Mouse (Mus musculus) kidney, postnatal 36 days (tissue): ENCODE data around the gene Cbfa2t2.
A peak's percentile ranks its signal among the peaks of the same experiment; 100 is the strongest.

Source experiments
- DNase-seq, 2 experiments: peaks; one replicate each; pipeline ENCODE4 v3.0.0; 2021 to 2022; ENCODE audit warnings: mixed read lengths in 2 of 2

Gene Cbfa2t2

DNA sequence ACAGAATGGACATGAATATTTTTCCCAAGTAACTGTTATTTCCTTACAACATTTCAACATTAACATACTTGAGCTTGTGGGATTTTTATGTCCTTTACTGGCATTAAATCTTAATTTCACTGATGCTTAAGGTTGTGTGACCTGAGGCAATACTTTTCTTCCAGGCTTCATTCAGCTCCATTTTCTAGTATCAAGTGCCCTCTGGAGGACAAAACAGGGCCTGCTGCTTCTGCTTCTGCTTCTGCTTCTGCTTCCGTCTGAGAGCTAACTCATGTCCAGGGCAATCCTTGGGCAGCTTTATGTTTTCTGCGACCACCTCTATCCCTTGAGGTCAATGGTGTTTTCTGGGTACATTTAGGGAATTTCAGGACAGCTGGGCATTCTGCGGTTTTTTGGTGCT lies 103.4 kb downstream of the Cbfa2t2 start:
- DNase-seq, result peak; percentile 28 to 68

DNA sequence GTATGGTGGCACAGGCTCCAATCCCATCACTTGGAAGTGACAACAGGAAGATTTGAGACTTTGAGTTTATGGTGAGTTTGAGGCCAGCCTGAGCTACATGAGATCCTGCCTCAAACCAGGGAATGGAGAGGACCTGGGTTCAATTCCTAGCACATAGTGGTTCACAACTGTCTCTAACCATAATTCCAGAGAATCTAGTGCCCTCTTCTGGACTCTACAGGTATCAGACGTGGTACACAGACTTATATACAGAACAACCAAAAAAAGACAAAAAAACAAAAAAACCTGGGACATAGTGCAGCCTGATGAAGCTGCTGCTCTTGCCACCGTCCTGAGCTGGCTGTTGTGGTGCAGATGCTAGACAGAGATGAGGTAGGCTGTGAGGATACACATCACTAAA lies 105.3 kb downstream of the Cbfa2t2 start:
- DNase-seq, result no peak

DNA sequence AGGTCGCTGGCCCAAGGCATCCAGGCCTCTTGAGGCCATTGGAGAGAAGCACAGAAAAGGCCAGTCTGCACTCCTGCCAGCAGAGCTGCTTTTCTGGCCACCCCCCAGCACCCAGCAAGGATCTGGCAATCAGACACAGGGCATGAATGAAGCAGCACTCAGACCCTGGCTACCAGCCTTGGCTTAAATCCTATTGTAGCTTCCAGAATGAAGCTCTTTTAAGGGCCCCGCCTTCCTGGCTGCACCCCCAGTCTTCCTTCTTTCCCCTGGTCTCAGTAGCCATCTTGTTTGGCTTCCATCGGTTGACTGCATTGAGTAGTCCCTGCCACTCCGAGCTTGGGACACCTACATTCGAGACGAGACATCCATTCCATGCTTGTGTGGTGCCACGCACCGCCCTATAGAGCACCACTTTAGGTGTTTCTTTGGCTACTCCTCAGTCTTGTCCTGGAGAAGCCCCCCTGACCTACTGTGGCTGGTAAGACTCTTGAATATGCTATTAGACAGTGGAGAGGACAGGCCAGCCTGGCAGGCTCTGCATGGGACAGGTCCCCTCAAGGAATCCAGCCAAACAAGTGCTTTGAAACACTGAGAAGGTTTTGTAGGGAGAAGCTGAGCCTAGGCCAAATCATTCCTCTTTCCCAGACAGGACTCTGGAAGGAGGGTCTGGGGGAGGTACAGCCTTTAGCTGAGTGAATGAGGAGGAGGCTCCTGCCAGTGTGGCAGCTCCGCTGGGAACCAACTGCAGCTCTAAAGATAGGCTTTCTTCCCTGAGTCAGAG lies 107.5 kb downstream of the Cbfa2t2 start:
- DNase-seq, result no peak

DNA sequence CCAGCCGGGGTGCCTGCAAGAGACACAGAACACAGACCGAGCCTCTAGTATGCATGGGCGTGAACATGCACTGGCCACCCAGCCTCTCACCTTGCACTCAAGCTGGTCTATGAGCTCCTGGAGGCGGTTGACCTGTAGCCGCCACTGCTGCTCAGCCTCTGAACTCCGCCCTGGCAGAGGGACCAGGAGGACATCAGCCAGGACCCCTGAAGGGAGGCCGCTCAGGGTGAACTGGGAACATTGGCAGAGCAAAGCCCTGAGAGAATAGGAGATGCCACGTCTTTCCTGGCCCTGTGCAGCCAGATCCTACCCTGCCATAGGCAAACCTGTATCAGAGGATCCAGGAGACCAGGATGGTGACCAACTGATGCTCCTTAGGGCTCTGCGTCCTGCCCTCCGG lies 110.4 kb downstream of the Cbfa2t2 start, which contains the start of gene 1700003F12Rik:
1700003F12Rik (plus strand) TSS at position 375 of the 400 bp plus-strand sequence.
- no peak for DNase-seq

DNA sequence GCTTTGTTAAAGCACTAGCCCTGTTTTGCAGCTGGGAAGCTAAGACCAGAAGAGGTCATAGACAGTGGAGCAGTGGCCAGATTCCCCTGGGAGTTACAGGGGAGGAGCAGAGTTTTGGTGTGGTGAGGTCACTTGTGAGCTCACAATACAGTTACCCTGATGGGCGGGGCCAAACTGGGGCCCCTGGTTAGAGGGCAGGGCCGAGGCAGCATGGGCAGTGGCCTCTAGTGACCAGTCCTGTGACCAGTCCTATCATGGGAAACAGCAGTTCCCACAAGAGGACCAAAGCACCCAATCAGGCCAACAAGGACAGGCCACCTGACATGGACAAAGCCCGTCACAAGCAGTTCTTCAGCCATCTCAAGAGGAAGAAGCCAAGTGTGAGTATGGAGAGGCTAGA lies 112.4 kb downstream of the Cbfa2t2 start:
- DNase-seq, result peak in 1 of 2 experiments; percentile 29

DNA sequence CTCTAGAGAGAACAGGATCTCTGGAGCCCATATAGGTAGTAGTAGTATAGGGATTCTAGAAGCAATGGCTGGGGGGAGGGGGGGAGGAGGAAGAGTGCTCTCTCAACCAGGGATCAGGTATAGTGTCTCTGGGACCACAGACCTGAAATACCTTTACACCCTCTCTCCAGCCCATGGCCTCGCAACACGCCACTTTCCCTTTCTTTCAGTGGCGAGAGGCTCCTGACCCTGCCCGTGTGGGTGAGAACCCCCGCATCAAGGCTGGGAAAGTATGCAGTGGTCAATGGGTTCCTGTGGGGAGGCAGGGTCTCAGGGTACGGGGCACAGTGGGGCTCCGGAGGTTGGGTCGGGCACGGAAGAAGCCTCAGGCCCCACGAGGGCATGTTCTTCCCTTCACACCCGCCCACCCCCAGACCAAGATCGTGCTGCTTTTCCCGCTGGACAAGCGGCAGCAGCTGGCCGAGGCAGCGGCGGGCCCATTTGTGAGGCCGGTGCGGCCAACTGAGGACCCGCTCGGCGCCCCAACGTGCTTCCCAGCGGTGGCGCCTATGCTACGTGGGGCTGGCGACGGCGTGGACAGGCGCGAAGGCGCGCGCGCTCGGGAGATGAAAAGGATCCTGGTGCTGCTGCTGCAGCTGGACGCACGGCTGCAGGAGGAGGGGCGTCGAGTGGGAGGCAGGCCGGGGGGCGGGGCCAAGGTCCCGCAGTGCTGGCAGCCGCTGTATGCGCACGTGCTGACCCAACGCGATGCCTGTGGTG lies 113.0 kb downstream of the Cbfa2t2 start:
- DNase-seq, result peak; percentile 53 to 82

DNA sequence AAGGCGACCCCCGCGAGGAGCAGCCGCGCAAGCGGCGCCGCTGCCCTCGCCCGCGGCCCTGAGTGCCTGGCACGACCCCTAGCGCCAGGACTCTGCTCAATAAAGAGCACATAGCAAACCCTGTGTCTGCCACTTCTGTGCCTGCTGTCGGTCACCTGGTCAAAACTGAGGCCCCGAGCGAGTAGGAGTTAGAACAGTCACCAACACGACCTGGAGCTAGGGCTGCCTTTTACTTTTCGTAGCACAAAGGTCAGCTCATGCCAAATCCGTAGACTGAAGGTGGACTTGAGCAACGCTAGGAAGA lies 113.6 kb downstream of the Cbfa2t2 start:
- DNase-seq, result no peak

DNA sequence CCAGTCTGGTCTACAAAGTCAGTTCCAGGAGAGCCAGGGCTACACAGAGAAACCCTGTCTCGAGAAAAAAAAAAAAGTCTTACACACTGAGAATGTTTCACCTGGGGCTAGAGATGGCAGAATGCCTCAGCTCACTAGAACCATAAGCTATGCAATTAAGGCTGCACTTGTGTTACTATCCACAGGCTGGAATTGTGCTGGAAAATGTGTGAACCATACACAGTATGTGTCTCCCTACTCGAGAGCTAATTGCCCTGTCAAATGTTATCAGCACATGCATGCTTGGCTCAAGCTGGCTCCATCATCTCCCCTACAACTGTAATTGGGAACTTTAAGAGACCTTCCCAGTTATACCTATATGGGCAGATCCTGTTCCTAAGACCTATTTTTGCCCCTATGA lies 114.7 kb downstream of the Cbfa2t2 start:
- DNase-seq, result no peak

DNA sequence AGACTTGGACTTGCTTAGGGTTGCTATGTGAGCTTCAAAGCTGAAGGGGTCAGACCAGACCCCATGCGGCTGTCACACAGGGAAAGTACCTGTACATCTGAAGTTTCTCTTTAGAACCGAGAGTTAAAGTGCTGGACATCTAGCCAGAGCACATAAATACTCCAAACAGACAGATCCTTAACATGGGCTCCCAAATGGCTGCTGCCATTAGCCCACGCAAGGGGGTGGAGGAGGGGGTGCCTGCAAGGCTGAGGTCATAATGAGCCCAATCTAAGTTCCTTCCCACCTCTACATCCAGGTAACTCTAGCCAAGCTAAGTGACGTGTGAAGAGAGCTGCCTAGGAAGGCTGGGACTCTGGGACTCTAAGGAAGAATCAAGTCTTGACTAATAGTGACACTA lies 115.2 kb downstream of the Cbfa2t2 start, which contains the start of gene Actl10:
Actl10 (plus strand) TSS at position 301 of the 400 bp plus-strand sequence.
- no peak for DNase-seq

DNA sequence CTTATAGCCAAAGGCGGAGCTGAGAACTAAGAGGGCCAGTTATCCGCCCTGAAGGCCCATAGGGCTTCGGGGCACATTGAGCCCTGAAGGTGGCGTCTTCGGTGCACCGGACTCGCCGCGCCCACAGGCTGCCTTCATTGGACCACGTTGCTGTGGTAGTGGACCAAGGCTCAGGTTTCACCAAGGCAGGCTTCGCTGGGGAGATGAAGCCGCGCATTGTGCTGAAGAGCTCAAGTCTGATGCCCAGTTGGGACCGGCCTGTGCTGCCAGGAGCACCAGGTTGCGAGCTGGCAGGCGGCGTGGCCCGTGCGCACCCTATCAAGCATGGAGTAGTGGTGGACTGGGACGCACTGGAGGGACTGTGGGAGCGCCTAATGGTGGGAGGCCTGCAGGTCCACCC lies 115.6 kb downstream of the Cbfa2t2 start:
- DNase-seq, result peak in 1 of 2 experiments; percentile 17

DNA sequence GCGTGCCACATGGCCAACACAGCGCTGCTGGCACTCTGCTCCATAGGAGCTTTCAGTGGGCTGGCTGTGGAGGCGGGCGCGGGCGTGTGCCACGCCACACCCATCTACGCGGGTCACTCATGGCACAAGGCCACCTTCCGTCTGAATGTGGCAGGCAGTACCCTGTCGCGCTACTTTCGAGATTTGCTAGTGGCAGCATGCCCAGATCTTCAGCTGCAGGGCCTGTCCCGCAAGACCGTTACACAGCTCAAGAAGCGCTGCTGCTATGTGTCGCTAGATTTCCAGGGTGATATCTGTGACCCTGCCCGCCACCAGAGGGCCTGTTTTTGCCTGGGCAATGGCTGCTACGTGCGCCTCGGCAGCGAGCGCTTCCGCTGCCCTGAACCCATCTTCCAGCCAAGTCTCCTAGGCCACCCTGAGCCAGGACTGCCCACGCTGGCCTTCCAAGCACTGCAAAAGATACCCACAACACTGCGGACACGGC lies 116.2 kb downstream of the Cbfa2t2 start:
- DNase-seq, result peak; percentile 67 to 86

DNA sequence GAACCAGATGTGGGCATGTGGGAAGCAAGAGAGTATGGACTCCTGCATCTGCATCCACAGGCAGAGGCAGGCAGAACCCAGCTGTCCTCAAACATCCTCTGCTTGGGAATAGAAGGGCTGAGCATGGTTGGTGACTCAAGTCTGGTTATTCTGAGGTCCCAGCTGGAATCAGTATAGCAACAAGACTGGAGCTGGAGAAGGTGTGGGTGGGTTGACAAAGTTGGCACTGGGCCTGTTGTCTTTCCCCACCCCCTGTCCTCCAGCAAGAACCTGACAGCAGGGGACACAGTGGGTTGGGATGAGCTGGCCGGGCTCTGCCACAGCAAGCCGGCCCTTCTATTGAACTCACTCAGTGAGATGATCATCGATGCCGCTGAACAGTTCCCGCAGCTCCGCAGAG lies 119.0 kb downstream of the Cbfa2t2 start:
- DNase-seq, result no peak

DNA sequence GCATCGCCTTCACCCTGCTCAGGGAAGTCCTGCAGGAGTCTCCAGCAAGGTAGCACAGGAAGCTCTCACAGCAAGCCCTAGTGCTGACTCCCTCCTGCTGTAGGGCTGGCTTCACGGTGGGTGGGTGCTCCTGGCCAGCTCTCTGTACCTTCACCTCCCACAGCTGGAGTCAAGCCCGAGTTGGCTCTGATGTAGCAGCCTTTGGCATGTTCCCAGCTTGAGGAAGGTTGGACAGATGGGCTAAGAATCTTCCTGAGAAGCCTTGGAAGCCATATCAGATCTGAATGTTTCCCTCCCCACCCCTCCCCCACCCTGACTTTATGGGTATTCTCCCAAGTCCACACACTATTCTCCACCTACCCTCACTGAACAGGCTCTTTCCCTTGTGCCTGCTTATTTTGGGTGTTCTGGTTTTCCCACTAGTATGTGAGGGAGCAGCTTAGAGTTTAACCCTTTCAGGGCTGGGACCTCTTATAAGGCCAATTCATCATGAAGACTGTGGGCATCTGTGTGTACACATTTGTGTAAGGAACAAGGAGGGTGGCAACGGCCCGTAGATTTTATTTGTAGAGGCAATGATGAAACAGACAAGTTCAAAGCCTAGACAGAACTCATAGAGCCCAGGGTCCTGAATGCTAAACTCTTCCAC lies 121.0 kb downstream of the Cbfa2t2 start:
- peak; percentile 41 to 50 for DNase-seq

DNA sequence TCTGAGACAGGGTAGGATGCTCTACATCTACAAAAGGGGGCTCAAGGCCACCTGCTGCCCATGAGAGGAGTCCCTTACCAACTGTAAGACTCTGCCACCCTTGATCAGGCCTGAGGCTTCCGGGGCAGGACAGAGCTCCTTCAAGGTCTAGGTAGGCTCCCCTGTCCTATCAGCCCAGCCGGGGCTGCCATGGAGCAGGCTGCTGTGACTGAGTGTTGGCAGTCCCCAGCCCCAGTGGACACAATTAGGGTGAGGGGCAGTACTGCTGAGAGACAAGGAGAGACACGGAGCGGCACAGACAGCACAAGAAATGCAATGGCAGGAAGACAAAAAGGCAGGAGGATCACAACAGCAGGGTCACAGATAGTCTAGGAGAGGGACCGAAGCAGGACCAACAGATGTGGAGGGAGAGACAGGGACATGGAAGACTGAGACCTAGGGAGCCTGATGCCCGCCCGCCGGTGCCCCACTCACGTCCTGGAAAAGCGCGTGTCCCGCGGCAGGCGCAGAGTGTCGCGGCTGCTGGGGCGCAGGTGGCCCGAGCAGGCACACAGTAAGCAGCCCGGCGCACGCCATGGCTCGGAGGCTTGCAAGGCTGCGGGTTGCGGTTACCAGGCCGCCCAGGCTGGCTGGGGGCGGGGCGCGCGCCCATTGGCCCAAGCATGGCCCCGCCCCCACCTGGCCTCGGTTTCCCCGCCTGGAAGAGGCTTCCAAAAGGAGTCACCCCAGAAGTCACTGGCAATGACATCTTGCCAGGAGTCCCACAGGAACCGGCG lies 122.2 kb downstream of the Cbfa2t2 start, which contains the start of gene Necab3:
Necab3 (minus strand) TSS at position 627 of the 776 bp plus-strand sequence.
- peak in 1 of 2 experiments; percentile 54 for DNase-seq

DNA sequence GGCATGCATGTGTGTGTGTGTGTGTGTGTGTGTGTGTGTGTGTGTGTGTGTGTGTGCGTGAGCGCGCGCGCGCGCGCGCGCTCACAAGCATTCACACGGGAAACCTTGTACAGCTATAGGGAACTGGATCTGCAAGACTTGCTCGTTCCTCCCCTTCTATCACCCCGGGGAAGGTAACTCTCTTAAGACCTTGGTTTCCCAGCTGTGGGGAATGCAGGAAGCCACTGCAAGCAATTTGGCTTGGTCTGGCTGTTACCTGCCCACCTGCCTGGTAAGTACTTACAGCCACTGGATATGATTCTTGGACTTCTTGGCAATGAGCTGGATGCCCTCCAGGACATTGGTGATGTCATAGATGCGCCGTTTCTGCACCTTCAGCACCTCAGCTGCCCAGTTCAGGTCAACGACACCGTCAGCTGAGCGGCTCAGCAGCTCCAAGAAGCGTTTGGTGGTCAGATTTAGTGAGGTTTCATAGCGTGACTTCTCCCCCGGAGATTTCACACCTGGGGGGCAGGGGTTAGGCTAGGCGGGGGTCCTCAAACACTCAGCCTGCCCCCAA lies 127.4 kb downstream of the Cbfa2t2 start:
- peak; percentile 81 to 85 for DNase-seq

DNA sequence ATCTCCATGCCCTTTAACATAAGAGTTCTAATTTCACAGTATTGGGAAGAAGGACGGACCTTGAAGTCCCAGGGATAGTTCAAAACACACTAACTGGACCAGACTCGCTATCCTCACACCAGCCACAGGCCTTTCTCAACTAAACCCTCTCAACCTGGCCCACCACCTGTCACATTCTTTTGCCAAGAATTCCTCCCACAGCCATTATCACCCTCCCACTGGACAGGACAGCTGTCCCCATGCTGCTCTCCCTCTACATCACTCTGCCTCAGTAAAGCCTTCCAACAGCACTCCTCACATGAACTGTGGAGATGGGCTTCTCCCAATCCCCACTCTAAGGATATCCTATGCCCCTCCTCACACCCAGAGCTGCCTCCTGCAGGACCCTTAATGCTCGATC lies 129.3 kb downstream of the Cbfa2t2 start:
- DNase-seq, result no peak

DNA sequence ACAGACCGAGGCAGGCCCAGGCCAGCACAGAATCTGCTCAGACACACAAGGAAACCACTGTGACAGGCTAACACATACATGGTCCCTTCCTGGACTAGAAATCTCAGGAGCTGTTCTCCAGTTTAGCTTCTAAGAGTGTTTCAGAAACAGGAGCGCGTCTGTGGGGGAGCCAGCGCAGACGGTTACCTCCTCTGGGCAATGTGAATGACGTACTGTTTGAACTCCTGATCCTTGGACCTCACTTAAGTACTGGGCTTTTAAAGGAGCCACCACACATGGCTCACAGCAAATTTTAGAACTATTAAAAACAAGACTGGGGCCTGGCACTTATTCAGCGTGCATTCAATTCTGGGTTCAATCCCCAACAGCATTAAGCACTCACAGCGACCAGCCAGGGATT lies 130.4 kb downstream of the Cbfa2t2 start:
- DNase-seq, result peak; percentile 56 to 65

DNA sequence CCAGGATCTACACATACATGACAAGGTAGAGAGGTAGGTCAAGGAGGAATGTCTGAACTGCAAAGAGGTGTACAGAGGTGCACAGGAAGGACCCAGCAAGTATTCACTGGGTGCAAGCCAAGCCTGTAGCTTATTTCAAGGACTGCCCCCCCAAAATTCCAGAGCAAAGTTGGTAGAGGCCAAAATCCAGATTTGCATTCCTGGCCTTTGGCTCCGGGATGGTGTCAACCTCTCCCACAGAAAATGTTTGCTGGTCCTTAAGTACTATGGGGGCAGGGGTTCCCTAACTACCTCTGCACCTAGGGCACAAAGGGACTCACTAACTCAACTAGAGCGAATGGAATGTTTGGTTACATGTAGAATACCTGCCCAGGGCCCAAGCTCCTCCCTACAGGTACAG lies 131.5 kb downstream of the Cbfa2t2 start:
- no peak for DNase-seq

DNA sequence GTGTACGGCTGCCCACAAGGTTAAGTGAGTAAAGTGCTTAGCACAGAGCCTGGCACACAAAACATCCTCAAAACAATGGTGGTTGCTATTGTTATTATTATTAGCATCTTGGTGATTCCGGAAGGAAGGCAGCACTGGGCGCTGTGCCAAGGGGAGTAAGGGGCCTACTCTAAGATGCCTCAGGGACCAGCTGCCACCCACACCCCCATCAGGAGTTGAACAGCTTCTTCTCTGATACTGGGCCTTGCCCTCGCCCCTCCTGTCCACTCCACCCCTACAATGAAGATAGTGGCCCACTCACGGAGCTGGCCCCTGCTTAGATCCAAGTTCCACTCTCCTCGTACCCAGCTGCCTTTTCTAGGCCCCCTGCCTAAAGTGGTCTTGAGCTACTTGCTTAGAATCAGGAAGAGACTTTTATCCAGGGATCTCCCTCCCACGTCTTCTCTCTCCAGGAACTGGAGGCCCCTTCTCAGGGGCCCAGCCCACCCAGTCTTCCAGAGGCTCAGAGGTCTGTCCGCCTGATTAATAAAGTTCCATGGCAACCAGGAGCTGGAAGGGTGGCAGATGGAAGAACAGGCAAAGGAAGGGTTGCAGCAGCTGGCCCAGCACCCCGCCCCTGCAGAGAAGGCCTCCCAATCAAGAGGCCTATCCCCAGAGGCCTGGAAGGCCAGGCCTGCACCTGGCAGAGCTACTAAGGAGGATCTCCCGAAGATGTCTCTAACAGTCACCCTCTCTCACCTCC lies 132.2 kb downstream of the Cbfa2t2 start:
- peak in 1 of 2 experiments; percentile 32 for DNase-seq

DNA sequence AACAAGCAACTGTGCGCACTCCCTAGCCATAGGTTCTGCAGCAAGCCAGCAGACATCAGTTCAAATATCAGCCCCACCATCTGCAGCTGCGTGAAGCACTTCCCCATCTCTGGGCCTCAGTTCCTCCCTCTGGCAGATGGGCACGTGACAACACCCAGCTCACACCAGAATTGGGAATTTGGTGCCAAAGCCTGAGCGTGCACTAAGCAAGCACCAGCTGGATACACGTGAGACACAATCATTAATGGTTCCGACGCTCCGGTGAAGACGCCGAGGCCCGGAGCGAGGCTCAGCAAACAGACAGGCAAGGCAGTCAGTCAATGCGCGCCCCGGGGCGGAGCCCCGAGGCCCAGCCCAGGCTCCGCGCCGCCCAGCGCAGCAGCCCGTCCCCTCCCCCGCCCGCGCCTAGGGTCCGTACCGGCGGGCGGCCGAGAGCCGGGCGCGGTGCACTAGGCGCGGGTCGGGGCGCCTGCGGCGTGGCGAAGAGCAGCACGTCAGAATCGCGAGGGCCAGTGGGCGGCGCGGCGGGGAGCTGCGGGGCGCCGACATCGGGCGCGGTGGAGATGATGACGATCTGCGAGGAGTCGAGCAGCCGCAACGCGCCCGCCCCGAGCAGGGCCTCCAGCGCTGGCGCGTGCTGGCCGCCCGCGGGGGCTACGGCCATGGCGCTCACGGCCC lies 132.9 kb downstream of the Cbfa2t2 start:
- peak; percentile 59 to 83 for DNase-seq

DNA sequence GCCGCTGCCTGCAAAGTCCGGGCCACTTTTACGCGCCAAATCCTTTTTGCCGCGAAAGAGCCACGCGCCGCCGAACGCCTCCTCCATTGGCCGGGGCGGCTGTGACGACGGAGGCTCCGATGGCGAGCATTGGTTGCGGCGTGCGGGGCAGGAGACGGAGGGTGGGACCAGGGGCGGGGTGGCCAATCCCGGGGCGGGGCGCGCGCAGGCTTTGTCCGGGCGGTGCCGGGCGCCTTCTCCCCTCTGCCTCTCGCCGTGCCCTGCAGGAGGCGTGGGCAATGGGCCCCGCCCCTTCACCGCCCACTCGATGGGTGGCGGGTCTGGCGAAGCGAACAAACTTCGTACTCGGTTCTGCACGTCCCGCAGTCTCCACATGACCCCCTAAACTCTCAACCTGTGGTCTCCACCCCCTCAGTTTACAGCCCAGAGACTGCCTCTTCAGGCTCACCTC lies 133.6 kb downstream of the Cbfa2t2 start, which contains the start of gene E2f1:
E2f1 (minus strand) TSS at position 57 of the 451 bp plus-strand sequence.
- peak; percentile 95 to 97 for DNase-seq
